Mouse (Mus musculus) limb, embryonic 13.5 days (tissue): ENCODE data around the gene Taz. TPM values are rescaled to one million over a fixed set of nuclear protein-coding genes. Genes with fewer than 3 reads are reported as not detected.

ENCODE experiments used
- microRNA-seq: library from miRNA; unstranded; fragments of <30 nt; microRNA quantifications from one replicate; pipeline ENCODE4, GENCODE M21; 2016
- polyA plus RNA-seq: library from polyadenylated mRNA; unstranded; fragments of >200 nt; fragmentation: Nextera tagmentation; extraction: Ambion mirVana; gene quantifications from 2 replicates; pipeline ENCODE4 v1.2.1, GENCODE M21; 2015

The Taz gene
- polyA plus RNA-seq, 1 experiment from 2014 or later = 91.0 TPM

Small RNAs within 50 kb of the gene (microRNA-seq; reads per million reads assigned to microRNA genes)
- not detected for gene Mir7091
- not detected for gene Mir7092

Other genes with a start within 250 kb of the Taz start
- gene Opn1mw, start 154.4 kb upstream of the Taz start, polyA plus RNA-seq = not detected in 2 replicates
- gene Mecp2, start 146.5 kb upstream of the Taz start, polyA plus RNA-seq = 12.5 and 12.8 TPM in 2 replicates
- not detected in 2 replicates for gene Tex28, start 114.1 kb upstream of the Taz start, polyA plus RNA-seq
- gene Tktl1, start 104.7 kb upstream of the Taz start, polyA plus RNA-seq = 0.05 TPM in 1 of 2 replicates, not detected in the other
- gene Flna, start 32.1 kb upstream of the Taz start, polyA plus RNA-seq = 275 and 314 TPM in 2 replicates
- 26.7 and 27.8 TPM in 2 replicates for gene Emd, start 27.2 kb upstream of the Taz start, polyA plus RNA-seq
- 828 and 885 TPM in 2 replicates for gene Rpl10, start 11.1 kb upstream of the Taz start, polyA plus RNA-seq
- 11.7 and 12.0 TPM in 2 replicates for gene Dnase1l1, start 425 bp downstream of the Taz start, polyA plus RNA-seq
- 127 and 128 TPM in 2 replicates for gene Atp6ap1, start 15.2 kb downstream of the Taz start, polyA plus RNA-seq
- gene Gdi1, start 23.1 kb downstream of the Taz start, polyA plus RNA-seq = 247 and 260 TPM in 2 replicates
- gene Fam50a, start 31.1 kb downstream of the Taz start, polyA plus RNA-seq = 73.5 and 76.5 TPM in 2 replicates
- 21.2 and 25.3 TPM in 2 replicates for gene Plxna3, start 47.2 kb downstream of the Taz start, polyA plus RNA-seq
- gene Lage3, start 71.7 kb downstream of the Taz start, polyA plus RNA-seq = 114 and 115 TPM in 2 replicates
- 62.2 and 68.2 TPM in 2 replicates for gene Ubl4a, start 91.3 kb downstream of the Taz start, polyA plus RNA-seq
- 19.6 and 21.3 TPM in 2 replicates for gene Slc10a3, start 91.4 kb downstream of the Taz start, polyA plus RNA-seq
- gene Fam3a, start 111.4 kb downstream of the Taz start, polyA plus RNA-seq = 42.3 and 43.5 TPM in 2 replicates
- 18.2 and 18.4 TPM in 2 replicates for gene Ikbkg, start 111.4 kb downstream of the Taz start, polyA plus RNA-seq
- 45.6 and 47.0 TPM in 2 replicates for gene G6pdx, start 147.3 kb downstream of the Taz start, polyA plus RNA-seq
- 2.1 and 4.3 TPM in 2 replicates for gene Gm6880, start 199.5 kb downstream of the Taz start, polyA plus RNA-seq